Mouse (Mus musculus): ENCODE measurements around the gene Whamm. TPM values are rescaled to one million over a fixed set of nuclear protein-coding genes. Genes with fewer than 3 reads are reported as not detected.

The Whamm gene
- polyA plus RNA-seq, 1 experiment: 19.1 TPM

- DNase-seq (ENCODE audit: low read depth): no peak
Measured at GRCm38 (mm10) chr7:81563506-81564015, 7.5 kb upstream of the Whamm start.

- DNase-seq (ENCODE audit: low read depth): no peak
Measured at GRCm38 (mm10) chr7:81564766-81565165, 6.3 kb upstream of the Whamm start.

GRCm38 (mm10) chr7:81565381-81566055 is 5.5 kb upstream of the Whamm start:
- DNase-seq (ENCODE audit: low read depth): no peak

GRCm38 (mm10) chr7:81566332-81566731 is 4.7 kb upstream of the Whamm start:
- no peak for DNase-seq (ENCODE audit: low read depth)

GRCm38 (mm10) chr7:81566892-81567291 is 4.2 kb upstream of the Whamm start, which contains the start of gene Fsd2:
Fsd2 (minus strand) TSS chr7:81566944.
- no peak for DNase-seq (ENCODE audit: low read depth)

GRCm38 (mm10) chr7:81567396-81567795 is 3.7 kb upstream of the Whamm start:
- no peak for DNase-seq (ENCODE audit: low read depth)

- no peak for DNase-seq (ENCODE audit: low read depth)
Measured at GRCm38 (mm10) chr7:81569851-81570250, 1.2 kb upstream of the Whamm start.

- DNase-seq (ENCODE audit: low read depth): no peak
Measured at GRCm38 (mm10) chr7:81570271-81570670, 795 bp upstream of the Whamm start.

- DNase-seq (ENCODE audit: low read depth): no peak
Measured at GRCm38 (mm10) chr7:81570752-81571107, 336 bp upstream of the Whamm start.

- no peak for DNase-seq (ENCODE audit: low read depth)
Measured at GRCm38 (mm10) chr7:81571941-81572441, 925 bp downstream of the Whamm start.

- DNase-seq (ENCODE audit: low read depth): no peak
Measured at GRCm38 (mm10) chr7:81572610-81573268, 1.7 kb downstream of the Whamm start.

GRCm38 (mm10) chr7:81573397-81573796 is 2.3 kb downstream of the Whamm start:
- DNase-seq (ENCODE audit: low read depth): peak; percentile 45

- DNase-seq (ENCODE audit: low read depth): no peak
Measured at GRCm38 (mm10) chr7:81573821-81574220, 2.8 kb downstream of the Whamm start.

- no peak for DNase-seq (ENCODE audit: low read depth)
Measured at GRCm38 (mm10) chr7:81575606-81576005, 4.5 kb downstream of the Whamm start.

- DNase-seq (ENCODE audit: low read depth): no peak
Measured at GRCm38 (mm10) chr7:81577872-81578271, 6.8 kb downstream of the Whamm start.

- DNase-seq (ENCODE audit: low read depth): no peak
Measured at GRCm38 (mm10) chr7:81578413-81578812, 7.3 kb downstream of the Whamm start.

GRCm38 (mm10) chr7:81579312-81579711 is 8.2 kb downstream of the Whamm start:
- DNase-seq (ENCODE audit: low read depth): no peak

- no peak for DNase-seq (ENCODE audit: low read depth)
Measured at GRCm38 (mm10) chr7:81583512-81583911, 12.4 kb downstream of the Whamm start.

GRCm38 (mm10) chr7:81585326-81585725 is 14.3 kb downstream of the Whamm start:
- no peak for DNase-seq (ENCODE audit: low read depth)

GRCm38 (mm10) chr7:81587238-81587637 is 16.2 kb downstream of the Whamm start:
- DNase-seq (ENCODE audit: low read depth): no peak

GRCm38 (mm10) chr7:81592686-81593085 is 21.6 kb downstream of the Whamm start:
- DNase-seq (ENCODE audit: low read depth): no peak

- no peak for DNase-seq (ENCODE audit: low read depth)
Measured at GRCm38 (mm10) chr7:81593387-81593786, 22.3 kb downstream of the Whamm start.

GRCm38 (mm10) chr7:81595056-81595455 is 24.0 kb downstream of the Whamm start:
- no peak for DNase-seq (ENCODE audit: low read depth)

Measured in gonadal fat pad, adult 2 months (tissue).